In genomic region chr7:144074718-144075117, GRCm38 (mm10) we compare ENCODE assay signal across 9 mouse cellular contexts.
A peak's percentile ranks its signal among the peaks of the same experiment; 100 is the strongest.
DNase-seq lines count a peak whose midpoint lies in the region; ATAC-seq and TF ChIP-seq lines count a peak whose summit lies in the region.
"Had no signal": no experiment of that assay in that cellular context is flagged by ENCODE, and none has a peak within 500 bp of the region (broad histone marks: within the 10 kb centered on the region; RNA-seq: fewer than 3 reads in every experiment).

No protein-coding gene starts in this region.

- no peaks in the 10 kb centered on the region for H3K36me3 ChIP-seq in E14TG2a.4 (ENCODE audit: insufficient read depth, low read length)
- 0 out of 2 replicates have a peak, but pooled peaks cover 2% of the 10 kb centered on the region for H3K36me3 ChIP-seq in small intestine, adult 2 months (ENCODE audit: control insufficient read depth, insufficient read depth, low read length)
- H3K36me3 ChIP-seq: limb, embryonic 12.5 days had no signal

- H3K27ac ChIP-seq in small intestine, adult 2 months (ENCODE audit: insufficient read depth, low read depth, low read length) = no peak overlapping the region
- H3K27ac ChIP-seq: limb, embryonic 12.5 days had no signal

- peaks cover 6% of the 10 kb centered on the region; the same call in 1 of the 2 replicates for H3K9me3 ChIP-seq in E14TG2a.4 (ENCODE audit: low read length)
- H3K9me3 ChIP-seq: limb, embryonic 12.5 days had no signal

- peak; percentile 53 for TF ChIP-seq CTCF in E14TG2a.4 (conservative IDR thresholded peaks at IDR 0.05; ENCODE audit: low read length)
- peak; percentile 78; the same call in 1 of the 2 replicates for TF ChIP-seq CTCF in small intestine, adult 2 months (IDR thresholded peaks at IDR 0.05; ENCODE audit: extremely low read depth, insufficient read length, insufficient replicate concordance, low read depth, low read length)

- WGBS in small intestine, adult 2 months = 18% methylated on average over 3 of the region's 3 CpGs

- TF ChIP-seq POLR2A in small intestine, adult 2 months (IDR thresholded peaks at IDR 0.05; ENCODE audit: low read depth, low read length) = no peak

- ATAC-seq in CD4-positive, CD25-positive, alpha-beta regulatory T cell, adult 4 months = no peak

- H3K4me1 ChIP-seq in E14TG2a.4 (replicated peaks; ENCODE audit: low read depth, low read length) = no peaks in the 10 kb centered on the region
- 0 out of 2 replicates have a peak, but pooled peaks cover 3% of the 10 kb centered on the region for H3K4me1 ChIP-seq in small intestine, adult 2 months (ENCODE audit: control insufficient read depth, insufficient read depth, insufficient read length, low read length)
- H3K4me1 ChIP-seq: limb, embryonic 12.5 days had no signal

- peak; percentile 57 for DNase-seq in CD4-positive, CD25-positive, alpha-beta regulatory T cell, adult 2 months (ENCODE audit: low read depth, low spot score)
- peak; percentile 15 for DNase-seq in cerebellum, adult 11-12 months
- DNase-seq in frontal cortex, postnatal 10 days (ENCODE audit: low spot score in 2 of 2) = peak; percentile 40 to 75
- DNase-seq in layer of hippocampus, adult 9-10 months (ENCODE audit: low spot score) = peak; percentile 44
- peak; percentile 81 for DNase-seq in lung, postnatal 36 days

- no peak overlapping the region for H3K4me3 ChIP-seq in E14TG2a.4 (replicated peaks; ENCODE audit: low read length)
- no peak overlapping the region for H3K4me3 ChIP-seq in small intestine, adult 2 months (ENCODE audit: low read depth, low read length)
- H3K4me3 ChIP-seq: limb, embryonic 12.5 days had no signal

- no peaks in the 10 kb centered on the region for H3K27me3 ChIP-seq in E14TG2a.4 (ENCODE audit: insufficient read depth, low read length)
- no peaks in the 10 kb centered on the region for H3K27me3 ChIP-seq in small intestine, adult 2 months (ENCODE audit: control insufficient read depth, insufficient read depth, low read length)
- H3K27me3 ChIP-seq: limb, embryonic 12.5 days had no signal

Comparison
In these comparisons a context has a peak if more than half of its experiments do, and no peak if none do; other contexts are left out.
1. DNase-seq: peak in every context shown above with its lines; median percentile 81 in lung, postnatal 36 days; 58 in frontal cortex, postnatal 10 days; 57 in CD4-positive, CD25-positive, alpha-beta regulatory T cell, adult 2 months; 44 in layer of hippocampus, adult 9-10 months; 15 in cerebellum, adult 11-12 months.